Mouse (Mus musculus): ENCODE measurements around the gene Wtap.

DNA sequence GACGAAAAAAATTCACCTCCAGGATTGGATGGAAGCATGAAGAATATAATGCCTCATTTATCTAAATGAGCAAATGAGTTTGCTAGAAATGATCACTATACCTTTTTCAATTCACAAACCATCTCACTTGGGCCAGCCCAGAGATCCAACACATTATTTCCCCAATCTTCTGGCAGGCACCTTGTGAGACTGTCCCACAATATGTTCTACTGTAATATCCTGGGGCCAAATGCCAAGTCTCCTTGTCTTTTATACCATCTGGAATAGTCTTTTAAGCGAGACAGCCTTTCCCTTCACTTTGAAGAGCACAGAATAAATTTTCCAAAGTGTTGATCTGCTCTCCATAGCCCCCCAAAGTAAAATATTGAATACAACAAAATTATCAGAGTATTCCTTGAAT is 20.1 kb downstream of the Wtap start:
- TF ChIP-seq GATA2 (IDR thresholded peaks at IDR 0.05; ENCODE audit: borderline replicate concordance, low read depth, low read length): no peak
- TF ChIP-seq CTCF (IDR thresholded peaks at IDR 0.05; ENCODE audit: low read depth, low read length): no peak
- TF ChIP-seq TAL1 (conservative IDR thresholded peaks at IDR 0.05; ENCODE audit: low read depth, low read length): no peak
- no peak for TF ChIP-seq GATA1 (IDR thresholded peaks at IDR 0.05; ENCODE audit: borderline replicate concordance, low read length)
- TF ChIP-seq POLR2AphosphoS5 (IDR thresholded peaks at IDR 0.05; ENCODE audit: insufficient replicate concordance, low read depth, low read length): no peak
